Comparison of ENCODE assay signal across 8 mouse cellular contexts in genomic region chr1:82554443-82554850, GRCm38 (mm10). TPM values are rescaled to one million over a fixed set of nuclear protein-coding genes. Genes with fewer than 3 reads are reported as not detected.
DNase-seq lines count a peak whose midpoint lies in the region; ATAC-seq and TF ChIP-seq lines count a peak whose summit lies in the region.

No protein-coding gene starts in this region.

- peak; percentile 61 for TF ChIP-seq CTCF in ES-Bruce4 (IDR thresholded peaks at IDR 0.05; ENCODE audit: low read depth, low read length)
- peak; percentile 75 for TF ChIP-seq CTCF in liver, postnatal 0 days (IDR thresholded peaks at IDR 0.05; ENCODE audit: low read depth)

- WGBS in hindbrain, embryonic 12.5 days: 42% methylated on average over 6 of the region's 6 CpGs
- WGBS in liver, postnatal 0 days (ENCODE audit: insufficient replicate concordance): 35% methylated on average over 6 of the region's 6 CpGs

- no peak overlapping the region for H3K4me3 ChIP-seq in ES-Bruce4 (ENCODE audit: low read depth, low read length)
- no peak overlapping the region for H3K4me3 ChIP-seq in hindbrain, embryonic 12.5 days
- no peak overlapping the region for H3K4me3 ChIP-seq in liver, postnatal 0 days (ENCODE audit: low read depth, low read length)

- TF ChIP-seq POLR2A in ES-Bruce4 (IDR thresholded peaks at IDR 0.05; ENCODE audit: insufficient read depth, low read length): no peak

- no peak overlapping the region for H3K9ac ChIP-seq in ES-Bruce4 (ENCODE audit: low read depth, poor library complexity, severe bottlenecking)
- H3K9ac ChIP-seq in hindbrain, embryonic 12.5 days: no peak overlapping the region
- no peak overlapping the region for H3K9ac ChIP-seq in liver, postnatal 0 days (replicated peaks)

- peak; percentile 18 for DNase-seq in gastrocnemius, postnatal 10 days
- no peak for DNase-seq in gastrocnemius, postnatal 14 days
- DNase-seq in embryo, embryonic 11.5 days (ENCODE audit: low read depth, low spot score): peak; percentile 34
- DNase-seq in liver, postnatal 0 days: peak; percentile 51
- peak; percentile 78 for DNase-seq in retina, embryonic 14.5 days (ENCODE audit: low spot score)
- DNase-seq in spleen, adult 18-20 months: no peak

- no peaks in the 10 kb centered on the region for H3K4me1 ChIP-seq in ES-Bruce4 (ENCODE audit: control insufficient read depth, insufficient read depth, low read length)
- no peaks in the 10 kb centered on the region for H3K4me1 ChIP-seq in hindbrain, embryonic 12.5 days
- H3K4me1 ChIP-seq in liver, postnatal 0 days (ENCODE audit: insufficient read depth): no peaks in the 10 kb centered on the region

- intact Hi-C loops in gastrocnemius, postnatal 14 days (cut with DNase I; ENCODE audit: low total_unique reads): no loop called here

- peak; percentile 80; the same call in 1 of the 2 replicates for ATAC-seq in hindbrain, embryonic 12.5 days (ENCODE audit: low FRiP score)
- no peak for ATAC-seq in liver, postnatal 0 days

- H3K27me3 ChIP-seq in ES-Bruce4 (ENCODE audit: control insufficient read depth, insufficient read depth, low read length, poor library complexity, severe bottlenecking): no peaks in the 10 kb centered on the region
- H3K27me3 ChIP-seq in hindbrain, embryonic 12.5 days: no peaks in the 10 kb centered on the region
- no peaks in the 10 kb centered on the region for H3K27me3 ChIP-seq in liver, postnatal 0 days (ENCODE audit: insufficient read depth, low read length)

- TF ChIP-seq EP300 in ES-Bruce4 (IDR thresholded peaks at IDR 0.05; ENCODE audit: insufficient read depth, low read depth, low read length): no peak
- no peak for TF ChIP-seq EP300 in liver, postnatal 0 days (IDR thresholded peaks at IDR 0.05; ENCODE audit: low read depth)

- no peaks in the 10 kb centered on the region for H3K36me3 ChIP-seq in ES-Bruce4 (ENCODE audit: control insufficient read depth, insufficient read depth, low read length, poor library complexity, severe bottlenecking)
- H3K36me3 ChIP-seq in hindbrain, embryonic 12.5 days: no peaks in the 10 kb centered on the region
- H3K36me3 ChIP-seq in liver, postnatal 0 days (replicated peaks; ENCODE audit: insufficient read depth, low read length): no peaks in the 10 kb centered on the region

- H3K9me3 ChIP-seq in ES-Bruce4 (replicated peaks; ENCODE audit: control insufficient read depth, insufficient read depth, low read length, poor library complexity, severe bottlenecking): no peaks in the 10 kb centered on the region; the same call in 1 of the 2 replicates
- H3K9me3 ChIP-seq in hindbrain, embryonic 12.5 days (replicated peaks): no peaks in the 10 kb centered on the region
- H3K9me3 ChIP-seq in liver, postnatal 0 days (ENCODE audit: low read length): no peaks in the 10 kb centered on the region

- no peak overlapping the region for H3K4me2 ChIP-seq in hindbrain, embryonic 12.5 days (replicated peaks)
- no peak overlapping the region for H3K4me2 ChIP-seq in liver, postnatal 0 days (ENCODE audit: low read depth, low read length)

- no peak overlapping the region for H3K27ac ChIP-seq in ES-Bruce4 (ENCODE audit: insufficient read depth, low read length)
- H3K27ac ChIP-seq in hindbrain, embryonic 12.5 days: no peak overlapping the region
- no peak overlapping the region for H3K27ac ChIP-seq in liver, postnatal 0 days (ENCODE audit: low read depth)

RNA-seq across cellular contexts. Expression of gene Col4a4, which starts 32.2 kb away (rescaled TPM):
- 1 to 10 TPM; 2.0 to 2.1 TPM for total RNA-seq in gastrocnemius, postnatal 10 days (2021)
- 1 to 10 TPM; 2.1 to 2.6 TPM for total RNA-seq in gastrocnemius, postnatal 14 days (2021)
- 0.18 TPM in 1 of 2 replicates, not detected in the other for polyA plus RNA-seq in ES-Bruce4 (2011; ENCODE audit: insufficient read depth, insufficient read length, low read depth, missing spikeins)
- 0.25 and 0.26 TPM in 2 replicates for polyA plus RNA-seq in hindbrain, embryonic 12.5 days (2016; fragmentation: Nextera tagmentation; extraction: Ambion mirVana)
- polyA plus RNA-seq in liver, postnatal 0 days (2015; fragmentation: Nextera tagmentation; extraction: Ambion mirVana): 0.28 and 0.31 TPM in 2 replicates

RNA-seq across cellular contexts. Expression of gene Col4a3, which starts 32.3 kb away (rescaled TPM):
- 1 to 10 TPM in 1 of 2 experiments, under 1 TPM in 1; 0.88 to 1.9 TPM for total RNA-seq in gastrocnemius, postnatal 10 days (2021)
- total RNA-seq in gastrocnemius, postnatal 14 days (2021): 1 to 10 TPM; 1.4 to 1.9 TPM
- 0.08 TPM in 1 of 2 replicates, not detected in the other for polyA plus RNA-seq in ES-Bruce4 (2011; ENCODE audit: insufficient read depth, insufficient read length, low read depth, missing spikeins)
- polyA plus RNA-seq in hindbrain, embryonic 12.5 days (2016; fragmentation: Nextera tagmentation; extraction: Ambion mirVana): 0.14 and 0.26 TPM in 2 replicates
- 0.22 and 0.27 TPM in 2 replicates for polyA plus RNA-seq in liver, postnatal 0 days (2015; fragmentation: Nextera tagmentation; extraction: Ambion mirVana)

Comparison
In these comparisons a context has a peak if more than half of its experiments do, and no peak if none do; other contexts are left out.
1. DNase-seq: peak in gastrocnemius, postnatal 10 days (single experiment), embryo, embryonic 11.5 days (single experiment), liver, postnatal 0 days (single experiment) and retina, embryonic 14.5 days (single experiment); none in gastrocnemius, postnatal 14 days (single experiment) and spleen, adult 18-20 months (0 of 2).